Mouse (Mus musculus) forebrain, postnatal 0 days (tissue): ENCODE measurements around the gene Hoxb2. TPM values are rescaled to one million over a fixed set of nuclear protein-coding genes. Genes with fewer than 3 reads are reported as not detected.

Experiments used
- ATAC-seq: fragments of 200-750 bp; cut with Nextera tagmentation; 2 replicates; pipeline ENCODE4 v1.8.0; 2017; ENCODE audit warnings: mild to moderate bottlenecking, moderate library complexity
- DNase-seq: peaks from one replicate; pipeline ENCODE4 v3.0.0-alpha.2; 2015
- H3K27ac ChIP-seq: fragments of 300-500 bp; sonication (generic); 2 replicates; pipeline ENCODE4 v1.5.1; 2014; ENCODE audit warnings: low read depth, mild to moderate bottlenecking, antibody characterized with exemption, low read length, moderate library complexity, mixed read lengths
- H3K27me3 ChIP-seq: fragments of 300-500 bp; sonication (generic); 2 replicates; pipeline ENCODE4 v1.6.1; 2014; ENCODE audit warnings: mild to moderate bottlenecking, low read length, mixed read lengths; ENCODE audit not compliant: insufficient read depth
- H3K36me3 ChIP-seq: fragments of 300-500 bp; sonication (generic); 2 replicates; pipeline ENCODE4 v1.6.1; 2014; ENCODE audit warnings: mild to moderate bottlenecking, moderate library complexity; ENCODE audit not compliant: insufficient read depth
- H3K4me1 ChIP-seq: fragments of 300-500 bp; sonication (generic); 2 replicates; pipeline ENCODE4 v1.6.1; 2014; ENCODE audit warnings: antibody characterized with exemption; ENCODE audit not compliant: insufficient read depth
- H3K4me2 ChIP-seq: fragments of 300-500 bp; sonication (generic); 2 replicates; pipeline ENCODE4 v1.6.1; 2014; ENCODE audit warnings: low read depth, mild to moderate bottlenecking, moderate library complexity
- H3K4me3 ChIP-seq: fragments of 300-500 bp; sonication (generic); 2 replicates; pipeline ENCODE4 v1.5.1; 2014; ENCODE audit warnings: low read depth, low read length, mixed read lengths
- H3K9ac ChIP-seq: fragments of 300-500 bp; sonication (generic); 2 replicates; pipeline ENCODE4 v1.6.1; 2014; ENCODE audit warnings: mild to moderate bottlenecking
- H3K9me3 ChIP-seq: fragments of 300-500 bp; sonication (generic); 2 replicates; pipeline ENCODE4 v1.6.1; 2016; ENCODE audit warnings: low read length
- CTCF ChIP-seq: sonication (generic); IDR thresholded peaks from 2 replicates; pipeline ENCODE4 v1.5.1; 2016; ENCODE audit warnings: antibody characterized with exemption, control low read depth, low read depth
- WGBS: fragments of 180-500 bp; shearing (Covaris S2); extraction: QIAGEN DNeasy Blood & Tissue Kit; methylation state at CpG from one replicate; pipeline ENCODE4 v1.1.7; 2014; 5-methylcytosine and 5-hydroxymethylcytosine counted together
- polyA plus RNA-seq: library from polyadenylated mRNA; unstranded; fragments of >200 nt; fragmentation: Nextera tagmentation; extraction: Ambion mirVana; gene quantifications from 2 replicates; pipeline ENCODE4 v1.2.1, GENCODE M21; 2015
- total RNA-seq: library from RNA; depleted of rRNA; stranded (reverse); fragments of >200 nt; gene quantifications from 2 replicates; pipeline ENCODE4 v1.2.3, GENCODE M21; 2014

Gene Hoxb2
- total and polyA plus RNA-seq, 2 experiments from 2014 or later: not detected

GRCm38 (mm10) chr11:96352691-96353521, 2.6 kb downstream of the Hoxb2 start:
- no peak overlapping the region for H3K9ac ChIP-seq
- H3K36me3 ChIP-seq: no peaks in the 10 kb centered on the region
- no peak overlapping the region for H3K4me3 ChIP-seq
- H3K27me3 ChIP-seq: peaks cover 94% of the 10 kb centered on the region
- H3K27ac ChIP-seq: no peak overlapping the region
- ATAC-seq (no peak), DNase-seq (no peak)
- H3K4me1 ChIP-seq: no peaks in the 10 kb centered on the region
- no peak overlapping the region for H3K4me2 ChIP-seq
- H3K9me3 ChIP-seq: no peaks in the 10 kb centered on the region
- TF ChIP-seq CTCF: no peak
- WGBS: under 1% methylated on average over 75 of the region's 75 CpGs

GRCm38 (mm10) chr11:96353522-96353841, 3.2 kb downstream of the Hoxb2 start:
- Histone ChIP-seq H3K9me3 (no peaks in the 10 kb centered on the region), H3K9ac (no peak overlapping the region), H3K4me3 (no peak overlapping the region), H3K36me3 (no peaks in the 10 kb centered on the region), H3K27me3 (peaks cover 93% of the 10 kb centered on the region), H3K4me1 (no peaks in the 10 kb centered on the region), H3K27ac (no peak overlapping the region), H3K4me2 (no peak overlapping the region)
- ATAC-seq: no peak
- 3% methylated on average over 14 of the region's 14 CpGs for WGBS
- peak; percentile 76 for DNase-seq
- no peak for TF ChIP-seq CTCF

- no peak for TF ChIP-seq CTCF
- H3K9me3 ChIP-seq: no peaks in the 10 kb centered on the region
- H3K27ac ChIP-seq: no peak overlapping the region
- H3K27me3 ChIP-seq: peaks cover 93% of the 10 kb centered on the region
- DNase-seq: peak; percentile 57
- WGBS: 6% methylated on average over 8 of the region's 8 CpGs
- no peak for ATAC-seq
- H3K4me1 ChIP-seq: no peaks in the 10 kb centered on the region
- H3K4me3 ChIP-seq: no peak overlapping the region
- H3K4me2 ChIP-seq: no peak overlapping the region
- no peak overlapping the region for H3K9ac ChIP-seq
- no peaks in the 10 kb centered on the region for H3K36me3 ChIP-seq
Observed at GRCm38 (mm10) chr11:96353939-96354338, 3.6 kb downstream of the Hoxb2 start.

GRCm38 (mm10) chr11:96354376-96354775, 4.1 kb downstream of the Hoxb2 start:
- Histone ChIP-seq H3K9me3 (no peaks in the 10 kb centered on the region), H3K27ac (no peak overlapping the region), H3K4me2 (no peak overlapping the region), H3K27me3 (peaks cover 90% of the 10 kb centered on the region), H3K4me3 (no peak overlapping the region), H3K36me3 (no peaks in the 10 kb centered on the region), H3K9ac (no peak overlapping the region), H3K4me1 (no peaks in the 10 kb centered on the region)
- ATAC-seq (no peak), DNase-seq (peak; percentile 35)
- TF ChIP-seq CTCF: no peak
- WGBS: 2% methylated on average over 25 of the region's 25 CpGs

GRCm38 (mm10) chr11:96354801-96355311, 4.5 kb downstream of the Hoxb2 start:
- no peak for TF ChIP-seq CTCF
- Histone ChIP-seq H3K9me3 (no peaks in the 10 kb centered on the region), H3K36me3 (no peaks in the 10 kb centered on the region), H3K4me2 (no peak overlapping the region), H3K27me3 (peaks cover 90% of the 10 kb centered on the region), H3K9ac (no peak overlapping the region), H3K4me1 (no peaks in the 10 kb centered on the region), H3K27ac (no peak overlapping the region), H3K4me3 (no peak overlapping the region)
- ATAC-seq (no peak), DNase-seq (no peak)
- WGBS: 5% methylated on average over 9 of the region's 9 CpGs

GRCm38 (mm10) chr11:96363807-96364206, 13.5 kb downstream of the Hoxb2 start:
- ATAC-seq: no peak
- no peak overlapping the region for H3K4me3 ChIP-seq
- no peak overlapping the region for H3K27ac ChIP-seq
- no peak overlapping the region for H3K9ac ChIP-seq
- peaks cover 87% of the 10 kb centered on the region for H3K27me3 ChIP-seq
- 3% methylated on average over 5 of the region's 5 CpGs for WGBS
- H3K9me3 ChIP-seq: no peaks in the 10 kb centered on the region
- TF ChIP-seq CTCF: no peak
- no peak overlapping the region for H3K4me2 ChIP-seq
- H3K4me1 ChIP-seq: no peaks in the 10 kb centered on the region
- no peaks in the 10 kb centered on the region for H3K36me3 ChIP-seq
- no peak for DNase-seq

- Histone ChIP-seq H3K4me3 (no peak within 1 kb of the TSS), H3K9ac (no peak within 1 kb of the TSS), H3K4me2 (no peak within 1 kb of the TSS), H3K27ac (no peak within 1 kb of the TSS), H3K36me3 (no peaks in the 10 kb centered on the region), H3K9me3 (no peaks in the 10 kb centered on the region), H3K27me3 (peaks cover 92% of the 10 kb centered on the region), H3K4me1 (no peaks in the 10 kb centered on the region)
- WGBS: 1% methylated on average over 25 of the region's 26 CpGs
- ATAC-seq (no peak), DNase-seq (no peak)
- no peak for TF ChIP-seq CTCF
Observed at GRCm38 (mm10) chr11:96365441-96366091, 15.2 kb downstream of the Hoxb2 start, which contains the start of gene Hoxb1. Gene Hoxb1, plus strand, starts transcription at chr11:96365752.
